Mouse (Mus musculus) myocyte (in vitro differentiated cells): ENCODE results near the gene Tsx. TPM values are rescaled to one million over a fixed set of nuclear protein-coding genes. Genes with fewer than 3 reads are reported as not detected.
"Not testable (repeated sequence)": the region's sequence is repeated elsewhere in the genome, so short reads cannot be mapped to it uniquely, and the experiment has no call there.

Source experiments
- H3K27me3 ChIP-seq: one replicate; pipeline ENCODE4 v1.6.1; 2011; ENCODE audit not compliant: control insufficient read depth, insufficient read depth, insufficient read length
- H3K36me3 ChIP-seq: one replicate; pipeline ENCODE4 v1.6.1; 2011; ENCODE audit not compliant: control insufficient read depth, insufficient read depth
- H3K4me2 ChIP-seq: one replicate; pipeline ENCODE4 v1.6.1; 2011; ENCODE audit warnings: low read depth, control low read depth
- H3K4me3 ChIP-seq: one replicate; pipeline ENCODE4 v1.5.1; 2011; ENCODE audit warnings: mild to moderate bottlenecking, control low read depth, moderate library complexity
- H3K79me2 ChIP-seq: one replicate; pipeline ENCODE4 v1.6.1; 2011; ENCODE audit not compliant: control insufficient read depth, insufficient read depth
- H3ac ChIP-seq: one replicate; pipeline ENCODE4 v1.6.1; 2011; ENCODE audit not compliant: control insufficient read depth, insufficient read length
- CEBPB ChIP-seq: IDR thresholded peaks from 2 replicates; pipeline ENCODE4 v1.6.1; 2011; ENCODE audit warnings: mild to moderate bottlenecking, moderate library complexity; ENCODE audit not compliant: poor library complexity, insufficient read depth, severe bottlenecking
- E2F4 ChIP-seq: IDR thresholded peaks from one replicate; pipeline ENCODE4 v1.6.1; 2011; ENCODE audit warnings: mild to moderate bottlenecking, control low read depth, moderate library complexity; ENCODE audit not compliant: insufficient read depth
- MAX ChIP-seq: IDR thresholded peaks from one replicate; pipeline ENCODE4 v1.6.1; 2011; ENCODE audit warnings: low read depth, mild to moderate bottlenecking, control low read depth
- MYOD1 ChIP-seq, 3 experiments: IDR thresholded peaks; one replicate each; pipeline ENCODE4 v1.6.1; 2011; ENCODE audit warnings: control low read depth in 2 of 3, low read depth in 2 of 3, mild to moderate bottlenecking in 2 of 3, moderate library complexity in 1 of 3; ENCODE audit not compliant: insufficient read length in 2 of 3, control insufficient read depth in 1 of 3
- MYOG ChIP-seq, 3 experiments: IDR thresholded peaks; one replicate each; pipeline ENCODE4 v1.6.1; 2011; ENCODE audit warnings: control low read depth in 2 of 3, low read depth in 2 of 3, mild to moderate bottlenecking in 2 of 3; ENCODE audit not compliant: insufficient read length in 2 of 3, control insufficient read depth in 1 of 3, insufficient read depth in 1 of 3
- POLR2A ChIP-seq: IDR thresholded peaks from one replicate; pipeline ENCODE4 v1.6.1; 2011; ENCODE audit warnings: low read depth, mild to moderate bottlenecking, control low read depth, moderate library complexity; ENCODE audit not compliant: insufficient read length
- POLR2AphosphoS2 ChIP-seq: IDR thresholded peaks from one replicate; pipeline ENCODE4 v1.6.1; 2011; ENCODE audit warnings: low read depth, control low read depth; ENCODE audit not compliant: insufficient read length
- REST ChIP-seq: IDR thresholded peaks from one replicate; pipeline ENCODE4 v1.6.1; 2011; ENCODE audit warnings: mild to moderate bottlenecking, control low read depth, moderate library complexity; ENCODE audit not compliant: insufficient read depth, insufficient read length
- SRF ChIP-seq: IDR thresholded peaks from one replicate; pipeline ENCODE4 v1.6.1; 2011; ENCODE audit warnings: low read depth; ENCODE audit not compliant: control insufficient read depth, insufficient read length
- TCF12 ChIP-seq: IDR thresholded peaks from one replicate; pipeline ENCODE4 v1.6.1; 2011; ENCODE audit warnings: mild to moderate bottlenecking, control low read depth; ENCODE audit not compliant: poor library complexity, insufficient read depth, severe bottlenecking
- TCF3 ChIP-seq: IDR thresholded peaks from one replicate; pipeline ENCODE4 v1.6.1; 2011; ENCODE audit warnings: low read depth, control low read depth; ENCODE audit not compliant: insufficient read length
- USF1 ChIP-seq: IDR thresholded peaks from one replicate; pipeline ENCODE4 v1.6.1; 2011; ENCODE audit warnings: low read depth, mild to moderate bottlenecking, control low read depth, moderate library complexity
- polyA plus RNA-seq: library from polyadenylated mRNA; unstranded; fragments of >200 nt; fragmentation: generic; extraction: Trizol; gene quantifications from one replicate; pipeline ENCODE4 v1.2.1, GENCODE M21; 2012; ENCODE audit warnings: missing spikeins

Tsx gene
- polyA plus RNA-seq, 1 experiment = not detected

GRCm38 (mm10) chrX:103440803-103441202 lies 26.5 kb downstream of the Tsx start:
- no peak overlapping the region for H3ac ChIP-seq

DNA sequence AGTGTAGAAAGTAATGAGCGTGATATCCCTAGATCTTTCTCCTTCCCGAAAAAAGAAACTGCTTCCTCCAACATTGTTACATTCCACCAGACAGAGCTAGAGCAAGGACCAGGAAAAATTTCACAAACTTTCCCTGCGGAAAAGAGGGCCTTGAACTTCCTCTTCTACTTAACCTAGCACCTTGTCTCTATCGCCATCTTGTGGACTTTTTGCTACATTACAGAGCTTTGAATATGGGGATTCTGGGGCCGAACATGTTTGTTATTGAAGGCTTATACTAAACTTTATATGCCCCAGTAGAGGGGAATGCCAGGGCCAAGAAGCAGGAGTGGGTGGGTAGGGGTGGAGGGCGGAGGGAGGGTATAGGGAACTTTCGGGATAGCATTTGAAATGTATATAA lies 29.5 kb downstream of the Tsx start:
- Histone ChIP-seq H3ac (no peak overlapping the region), H3K4me3 (no peak overlapping the region)

More at GRCm38 (mm10) chrX:103440803-103441202, 26.5 kb downstream of the Tsx start:
- TF ChIP-seq E2F4 (no peak), CEBPB (no peak)
- Histone ChIP-seq H3K4me3 (no peak overlapping the region), H3K36me3 (no peaks in the 10 kb centered on the region), H3K4me2 (no peak overlapping the region), H3K27me3 (no peaks in the 10 kb centered on the region), H3K79me2 (no peaks in the 10 kb centered on the region)

GRCm38 (mm10) chrX:103447539-103448169 lies 33.4 kb downstream of the Tsx start:
- no peaks in the 10 kb centered on the region for H3K36me3 ChIP-seq
- no peak overlapping the region for H3K4me3 ChIP-seq
- peaks cover 12% of the 10 kb centered on the region for H3K27me3 ChIP-seq
- TF ChIP-seq E2F4 (no peak), POLR2AphosphoS2 (no peak), MYOG (IDR thresholded peaks at IDR 0.05; ENCODE audit: control insufficient read depth in 1 of 3, insufficient read depth in 1 of 3, insufficient read length in 2 of 3, low read depth in 2 of 3) (no peak), REST (no peak), TCF3 (no peak), SRF (no peak), USF1 (no peak), CEBPB (no peak), TCF12 (no peak), POLR2A (no peak), MYOD1 (IDR thresholded peaks at IDR 0.05; ENCODE audit: control insufficient read depth in 1 of 3, insufficient read length in 2 of 3, low read depth in 2 of 3) (no peak), MAX (no peak)
- H3K79me2 ChIP-seq = no peaks in the 10 kb centered on the region
- no peak overlapping the region for H3K4me2 ChIP-seq
- no peak overlapping the region for H3ac ChIP-seq

More for the DNA sequence above, 29.5 kb downstream of the Tsx start:
- TF ChIP-seq POLR2A (no peak), TCF3 (no peak), CEBPB (no peak), E2F4 (no peak), MYOG (IDR thresholded peaks at IDR 0.05; ENCODE audit: control insufficient read depth in 1 of 3, insufficient read depth in 1 of 3, insufficient read length in 2 of 3, low read depth in 2 of 3) (no peak), MAX (no peak), SRF (no peak), POLR2AphosphoS2 (no peak), TCF12 (no peak), MYOD1 (IDR thresholded peaks at IDR 0.05; ENCODE audit: control insufficient read depth in 1 of 3, insufficient read length in 2 of 3, low read depth in 2 of 3) (no peak), REST (no peak), USF1 (no peak)
- Histone ChIP-seq H3K79me2 (no peaks in the 10 kb centered on the region), H3K27me3 (peaks cover 12% of the 10 kb centered on the region), H3K4me2 (no peak overlapping the region), H3K36me3 (no peaks in the 10 kb centered on the region)

DNA sequence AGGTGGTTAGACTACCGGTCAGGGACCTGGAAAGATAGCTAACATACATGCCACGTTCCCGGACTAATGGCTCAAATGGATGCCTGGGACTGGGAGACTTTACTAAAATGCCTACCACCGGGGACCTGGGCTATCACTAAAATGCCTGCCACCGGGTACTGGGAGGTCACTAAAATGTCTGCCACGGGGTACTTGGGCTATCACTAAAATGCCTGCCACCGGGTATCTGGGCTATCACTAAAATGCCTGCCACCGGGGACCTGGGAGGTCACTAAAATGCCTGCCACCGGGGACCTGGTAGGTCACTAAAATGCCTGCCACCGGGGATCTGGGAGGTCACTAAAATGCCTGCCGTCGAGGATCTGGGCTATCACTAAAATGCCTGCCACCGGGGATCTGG lies 34.2 kb downstream of the Tsx start:
- not testable (repeated sequence) for H3ac ChIP-seq, H3K36me3 ChIP-seq, H3K4me2 ChIP-seq, H3K79me2 ChIP-seq, H3K4me3 ChIP-seq
- H3K27me3 ChIP-seq = peaks cover 12% of the 10 kb centered on the region

DNA sequence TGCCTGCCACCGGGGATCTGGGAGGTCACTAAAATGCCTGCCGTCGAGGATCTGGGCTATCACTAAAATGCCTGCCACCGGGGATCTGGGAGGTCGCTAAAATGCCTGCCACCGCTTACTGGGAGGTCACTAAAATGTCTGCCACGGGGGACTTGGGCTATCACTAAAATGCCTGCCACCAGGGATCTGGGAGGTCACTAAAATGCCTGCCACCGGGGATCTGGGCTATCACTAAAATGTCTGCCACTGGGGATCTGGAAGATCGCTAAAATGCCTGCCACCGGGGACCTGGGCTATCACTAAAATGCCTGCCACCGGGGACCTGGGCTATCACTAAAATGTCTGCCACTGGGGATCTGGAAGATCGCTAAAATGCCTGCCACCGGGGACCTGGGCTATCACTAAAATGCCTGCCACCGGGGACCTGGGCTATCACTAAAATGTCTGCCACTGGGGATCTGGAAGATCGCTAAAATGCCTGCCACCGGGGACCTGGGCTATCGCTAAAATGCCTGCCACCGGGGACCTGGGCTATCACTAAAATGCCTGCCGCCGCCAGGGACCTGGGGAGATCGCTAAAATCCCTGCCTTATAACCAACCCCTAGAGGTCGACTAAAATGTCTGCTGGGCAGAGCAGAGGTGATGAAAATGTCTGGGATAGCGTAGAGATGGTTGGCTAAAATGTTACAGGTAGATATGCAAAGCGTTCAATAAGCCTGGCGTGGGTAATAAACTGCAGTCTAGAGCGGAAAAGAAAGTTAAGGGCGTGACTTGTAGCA lies 34.9 kb downstream of the Tsx start:
- not testable (repeated sequence) for H3K4me2 ChIP-seq, H3K36me3 ChIP-seq, H3ac ChIP-seq, H3K4me3 ChIP-seq, H3K79me2 ChIP-seq
- H3K27me3 ChIP-seq = peaks cover 12% of the 10 kb centered on the region

DNA sequence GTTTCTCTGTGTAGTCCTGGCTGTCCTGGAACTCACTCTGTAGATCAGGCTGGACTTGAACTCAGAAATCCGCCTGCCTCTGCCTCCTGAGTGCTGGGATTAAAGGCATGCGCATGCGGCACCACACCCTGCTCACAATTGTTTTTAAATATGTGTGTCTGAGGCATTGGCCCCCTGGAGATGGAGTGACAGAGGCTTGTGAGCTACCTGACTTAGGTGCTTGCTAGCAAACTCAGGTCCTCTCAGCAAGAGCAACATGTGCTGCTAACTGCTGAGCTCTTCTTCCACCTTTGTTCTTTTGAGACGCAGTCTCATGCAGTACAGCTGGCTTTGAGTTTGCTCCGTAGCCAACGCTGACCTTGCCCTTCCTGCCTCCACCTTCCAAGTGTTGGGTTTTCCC lies 38.5 kb downstream of the Tsx start:
- Histone ChIP-seq H3ac (no peak overlapping the region), H3K36me3 (no peaks in the 10 kb centered on the region), H3K4me2 (no peak overlapping the region), H3K4me3 (no peak overlapping the region), H3K27me3 (peaks cover 4% of the 10 kb centered on the region), H3K79me2 (no peaks in the 10 kb centered on the region)
- no peak for TF ChIP-seq MYOG (IDR thresholded peaks at IDR 0.05; ENCODE audit: control insufficient read depth in 1 of 3, insufficient read depth in 1 of 3, insufficient read length in 2 of 3, low read depth in 2 of 3)
- TF ChIP-seq MYOD1 (IDR thresholded peaks at IDR 0.05; ENCODE audit: control insufficient read depth in 1 of 3, insufficient read length in 2 of 3, low read depth in 2 of 3) = no peak
- no peak for TF ChIP-seq POLR2A
- no peak for TF ChIP-seq E2F4
- TF ChIP-seq TCF12 = no peak
- no peak for TF ChIP-seq SRF
- no peak for TF ChIP-seq USF1
- no peak for TF ChIP-seq CEBPB
- no peak for TF ChIP-seq REST
- TF ChIP-seq POLR2AphosphoS2 = no peak
- no peak for TF ChIP-seq TCF3
